Mouse (Mus musculus) kidney, adult 2 months (tissue): ENCODE data around the gene Rabgef1. TPM values are rescaled to one million over a fixed set of nuclear protein-coding genes. Genes with fewer than 3 reads are reported as not detected.

Experiments used
- DNase-seq: peaks from one replicate; pipeline ENCODE4 v3.0.0; 2021
- H3K27ac ChIP-seq: fragments of 200-500 bp; 2 replicates; pipeline ENCODE4 v1.5.1; 2012; ENCODE audit warnings: low read depth, low read length, control low read depth, inconsistent platforms; ENCODE audit not compliant: insufficient read depth
- H3K27me3 ChIP-seq: fragments of 200-500 bp; replicated peaks from 2 replicates; pipeline ENCODE4 v1.6.1; 2012; ENCODE audit warnings: mild to moderate bottlenecking, moderate library complexity, low read length, inconsistent platforms; ENCODE audit not compliant: control insufficient read depth, insufficient read depth
- H3K36me3 ChIP-seq: fragments of 200-500 bp; 2 replicates; pipeline ENCODE4 v1.6.1; 2012; ENCODE audit warnings: mild to moderate bottlenecking, moderate library complexity, low read length, inconsistent platforms; ENCODE audit not compliant: control insufficient read depth, insufficient read depth
- H3K4me1 ChIP-seq: fragments of 200-500 bp; 2 replicates; pipeline ENCODE4 v1.6.1; 2011; ENCODE audit warnings: low read length; ENCODE audit not compliant: control insufficient read depth, insufficient read depth
- H3K4me3 ChIP-seq: fragments of 200-500 bp; 2 replicates; pipeline ENCODE4 v1.5.1; 2011; ENCODE audit warnings: mild to moderate bottlenecking, low read depth, low read length, control low read depth; ENCODE audit not compliant: insufficient read depth
- CTCF ChIP-seq: fragments of 200-500 bp; conservative IDR thresholded peaks from 2 replicates; pipeline ENCODE4 v1.5.1; 2011; ENCODE audit warnings: low read depth, mild to moderate bottlenecking, control low read depth, low read length, moderate library complexity, mixed read lengths; ENCODE audit not compliant: insufficient read depth, insufficient read length
- POLR2A ChIP-seq: fragments of 200-500 bp; IDR thresholded peaks from one replicate; pipeline ENCODE4 v1.6.1; 2011; ENCODE audit warnings: low read depth, low read length, control low read depth
- WGBS: fragments of 180-500 bp; shearing (Covaris S2); methylation state at CpG from one replicate; pipeline ENCODE4 v1.1.7; 2018; 5-methylcytosine and 5-hydroxymethylcytosine counted together
- polyA plus RNA-seq: library from polyadenylated mRNA; depleted of rRNA; stranded (reverse); fragments of >200 nt; gene quantifications from 2 replicates; pipeline ENCODE4 v1.2.3, GENCODE M21; 2012

Gene Rabgef1
- polyA plus RNA-seq, 1 experiment = 18.4 TPM

- Histone ChIP-seq H3K36me3 (no peaks in the 10 kb centered on the region), H3K4me1 (peaks cover 3% of the 10 kb centered on the region; the same call in 1 of the 2 replicates), H3K27me3 (no peaks in the 10 kb centered on the region), H3K27ac (no peak overlapping the region), H3K4me3 (no peak overlapping the region)
- no peak for TF ChIP-seq CTCF
- no peak for TF ChIP-seq POLR2A
- no peak for DNase-seq
- 76% methylated on average over 5 of the region's 5 CpGs for WGBS
Observed at GRCm38 (mm10) chr5:130141138-130141537, 30.5 kb upstream of the Rabgef1 start.

- H3K36me3 ChIP-seq = no peaks in the 10 kb centered on the region
- TF ChIP-seq POLR2A = no peak
- no peak for TF ChIP-seq CTCF
- 0 out of 2 replicates have a peak overlapping the region, but pooled peaks have one; percentile 55 for H3K27ac ChIP-seq
- WGBS = 42% methylated on average over 4 of the region's 4 CpGs
- no peaks in the 10 kb centered on the region for H3K27me3 ChIP-seq
- DNase-seq = peak; percentile 41
- H3K4me3 ChIP-seq = no peak overlapping the region
- H3K4me1 ChIP-seq = peaks cover 3% of the 10 kb centered on the region; the same call in 1 of the 2 replicates
Observed at GRCm38 (mm10) chr5:130142041-130142440, 29.6 kb upstream of the Rabgef1 start.

GRCm38 (mm10) chr5:130143101-130143500 is 28.5 kb upstream of the Rabgef1 start:
- 81% methylated on average over 7 of the region's 7 CpGs for WGBS
- no peak overlapping the region for H3K27ac ChIP-seq
- no peak for TF ChIP-seq CTCF
- no peak overlapping the region for H3K4me3 ChIP-seq
- H3K27me3 ChIP-seq = no peaks in the 10 kb centered on the region
- no peak for DNase-seq
- no peaks in the 10 kb centered on the region for H3K36me3 ChIP-seq
- peaks cover 3% of the 10 kb centered on the region; the same call in 1 of the 2 replicates for H3K4me1 ChIP-seq

GRCm38 (mm10) chr5:130143977-130144333 is 27.6 kb upstream of the Rabgef1 start:
- Histone ChIP-seq H3K36me3 (no peaks in the 10 kb centered on the region), H3K4me1 (peaks cover 3% of the 10 kb centered on the region; the same call in 1 of the 2 replicates), H3K27ac (no peak overlapping the region; the same call in 1 of the 2 replicates), H3K27me3 (no peaks in the 10 kb centered on the region), H3K4me3 (peak overlapping the region; percentile 75)
- 3% methylated on average over 20 of the region's 20 CpGs for WGBS
- TF ChIP-seq CTCF (no peak), POLR2A (no peak)
- DNase-seq = peak; percentile 77

- peaks cover 3% of the 10 kb centered on the region; the same call in 1 of the 2 replicates for H3K4me1 ChIP-seq
- TF ChIP-seq POLR2A (no peak), CTCF (peak; percentile 25; the same call in 1 of the 2 replicates)
- H3K4me3 ChIP-seq = peak within 1 kb of the TSS; percentile 75
- H3K36me3 ChIP-seq = no peaks in the 10 kb centered on the region
- peak within 1 kb of the TSS; percentile 32; the same call in 1 of the 2 replicates for H3K27ac ChIP-seq
- H3K27me3 ChIP-seq = no peaks in the 10 kb centered on the region
- WGBS = under 1% methylated on average over 66 of the region's 66 CpGs
- peak; percentile 99 for DNase-seq
Observed at GRCm38 (mm10) chr5:130144334-130145312, 27.0 kb upstream of the Rabgef1 start, which contains the start of gene Kctd7. TSS of gene Kctd7 (plus strand) at chr5:130144861.

- 82% methylated on average over 8 of the region's 8 CpGs for WGBS
- no peaks in the 10 kb centered on the region for H3K27me3 ChIP-seq
- H3K36me3 ChIP-seq = no peaks in the 10 kb centered on the region
- peaks cover 3% of the 10 kb centered on the region; the same call in 1 of the 2 replicates for H3K4me1 ChIP-seq
- H3K4me3 ChIP-seq = no peak overlapping the region
- no peak for TF ChIP-seq CTCF
- no peak for TF ChIP-seq POLR2A
- DNase-seq = no peak
- H3K27ac ChIP-seq = no peak overlapping the region
Observed at GRCm38 (mm10) chr5:130145961-130146360, 25.6 kb upstream of the Rabgef1 start.

- WGBS = 78% methylated on average over 7 of the region's 7 CpGs
- H3K4me3 ChIP-seq = no peak overlapping the region
- no peaks in the 10 kb centered on the region for H3K36me3 ChIP-seq
- DNase-seq = no peak
- H3K27ac ChIP-seq = no peak overlapping the region
- H3K27me3 ChIP-seq = no peaks in the 10 kb centered on the region
- H3K4me1 ChIP-seq = peaks cover 3% of the 10 kb centered on the region; the same call in 1 of the 2 replicates
- TF ChIP-seq POLR2A (no peak), CTCF (no peak)
Observed at GRCm38 (mm10) chr5:130149726-130150310, 21.8 kb upstream of the Rabgef1 start.
